Mouse (Mus musculus): ENCODE data around the gene Ifnar2. TPM values are rescaled to one million over a fixed set of nuclear protein-coding genes. Genes with fewer than 3 reads are reported as not detected.
A peak's percentile ranks its signal among the peaks of the same experiment; 100 is the strongest.

Gene Ifnar2
- polyA plus RNA-seq, 1 experiment from 2014 or later = 70.9 TPM

- 64% methylated on average over 12 of the region's 12 CpGs for WGBS
- no peak overlapping the region for H3K4me3 ChIP-seq (ENCODE audit: low read depth, low read length)
- ATAC-seq (replicated peaks; ENCODE audit: low FRiP score) = no peak
- H3K27me3 ChIP-seq (replicated peaks; ENCODE audit: control insufficient read depth, insufficient read depth, low read length) = no peaks in the 10 kb centered on the region
- no peak overlapping the region for H3K4me2 ChIP-seq
- no peak for DNase-seq (ENCODE audit: low spot score)
- no peak overlapping the region for H3K9ac ChIP-seq (ENCODE audit: low read depth, low read length)
- H3K27ac ChIP-seq (ENCODE audit: low read depth, low read length) = peak overlapping the region; percentile 20
- H3K36me3 ChIP-seq (ENCODE audit: control insufficient read depth, insufficient read depth, low read length) = no peaks in the 10 kb centered on the region
- H3K9me3 ChIP-seq (ENCODE audit: control insufficient read depth, low read length) = no peaks in the 10 kb centered on the region
- H3K4me1 ChIP-seq (replicated peaks; ENCODE audit: control insufficient read depth, insufficient read depth, low read length) = peaks cover 21% of the 10 kb centered on the region
These were observed 9.8 kb upstream of the Ifnar2 start for GRCm38 (mm10) chr16:91362616-91363272.

- Histone ChIP-seq H3K27me3 (replicated peaks; ENCODE audit: control insufficient read depth, insufficient read depth, low read length) (no peaks in the 10 kb centered on the region), H3K4me1 (replicated peaks; ENCODE audit: control insufficient read depth, insufficient read depth, low read length) (peaks cover 21% of the 10 kb centered on the region), H3K9ac (ENCODE audit: low read depth, low read length) (no peak overlapping the region), H3K27ac (ENCODE audit: low read depth, low read length) (no peak overlapping the region; the same call in 1 of the 2 replicates), H3K4me2 (no peak overlapping the region), H3K36me3 (ENCODE audit: control insufficient read depth, insufficient read depth, low read length) (no peaks in the 10 kb centered on the region), H3K4me3 (ENCODE audit: low read depth, low read length) (no peak overlapping the region), H3K9me3 (ENCODE audit: control insufficient read depth, low read length) (no peaks in the 10 kb centered on the region)
- no peak for DNase-seq (ENCODE audit: low spot score)
- ATAC-seq (replicated peaks; ENCODE audit: low FRiP score) = no peak
- WGBS = 42% methylated on average over 3 of the region's 3 CpGs
These were observed 9.1 kb upstream of the Ifnar2 start for GRCm38 (mm10) chr16:91363483-91363882.

GRCm38 (mm10) chr16:91366567-91366966, 6.0 kb upstream of the Ifnar2 start:
- no peak overlapping the region for H3K9ac ChIP-seq (ENCODE audit: low read depth, low read length)
- no peaks in the 10 kb centered on the region for H3K36me3 ChIP-seq (ENCODE audit: control insufficient read depth, insufficient read depth, low read length)
- H3K4me1 ChIP-seq (replicated peaks; ENCODE audit: control insufficient read depth, insufficient read depth, low read length) = peaks cover 11% of the 10 kb centered on the region
- H3K4me3 ChIP-seq (ENCODE audit: low read depth, low read length) = no peak overlapping the region
- no peak for ATAC-seq (replicated peaks; ENCODE audit: low FRiP score)
- H3K4me2 ChIP-seq = no peak overlapping the region
- no peak for DNase-seq (ENCODE audit: low spot score)
- H3K27me3 ChIP-seq (replicated peaks; ENCODE audit: control insufficient read depth, insufficient read depth, low read length) = no peaks in the 10 kb centered on the region
- peak overlapping the region; percentile 62; the same call in 1 of the 2 replicates for H3K27ac ChIP-seq (ENCODE audit: low read depth, low read length)
- no peaks in the 10 kb centered on the region for H3K9me3 ChIP-seq (ENCODE audit: control insufficient read depth, low read length)

- no peaks in the 10 kb centered on the region for H3K36me3 ChIP-seq (ENCODE audit: control insufficient read depth, insufficient read depth, low read length)
- H3K27me3 ChIP-seq (replicated peaks; ENCODE audit: control insufficient read depth, insufficient read depth, low read length) = no peaks in the 10 kb centered on the region
- peak overlapping the region; percentile 62; the same call in 1 of the 2 replicates for H3K27ac ChIP-seq (ENCODE audit: low read depth, low read length)
- H3K9ac ChIP-seq (ENCODE audit: low read depth, low read length) = no peak overlapping the region
- peaks cover 11% of the 10 kb centered on the region for H3K4me1 ChIP-seq (replicated peaks; ENCODE audit: control insufficient read depth, insufficient read depth, low read length)
- DNase-seq (ENCODE audit: low spot score) (no peak), ATAC-seq (replicated peaks; ENCODE audit: low FRiP score) (no peak)
- WGBS = 55% methylated on average over 2 of the region's 2 CpGs
- H3K4me3 ChIP-seq (ENCODE audit: low read depth, low read length) = no peak overlapping the region
- H3K4me2 ChIP-seq = no peak overlapping the region
- no peaks in the 10 kb centered on the region for H3K9me3 ChIP-seq (ENCODE audit: control insufficient read depth, low read length)
These were observed 5.5 kb upstream of the Ifnar2 start for GRCm38 (mm10) chr16:91367066-91367465.

GRCm38 (mm10) chr16:91373473-91374252, 1.1 kb downstream of the Ifnar2 start:
- ATAC-seq (replicated peaks; ENCODE audit: low FRiP score) = no peak
- peak overlapping the region; percentile 91 for H3K4me2 ChIP-seq
- DNase-seq (ENCODE audit: low spot score) = no peak
- H3K36me3 ChIP-seq (ENCODE audit: control insufficient read depth, insufficient read depth, low read length) = peaks cover 2% of the 10 kb centered on the region
- 29% methylated on average over 13 of the region's 13 CpGs for WGBS
- peaks cover 16% of the 10 kb centered on the region for H3K4me1 ChIP-seq (replicated peaks; ENCODE audit: control insufficient read depth, insufficient read depth, low read length)
- no peaks in the 10 kb centered on the region for H3K9me3 ChIP-seq (ENCODE audit: control insufficient read depth, low read length)
- no peaks in the 10 kb centered on the region for H3K27me3 ChIP-seq (replicated peaks; ENCODE audit: control insufficient read depth, insufficient read depth, low read length)
- H3K4me3 ChIP-seq (ENCODE audit: low read depth, low read length) = peak overlapping the region; percentile 96
- peak overlapping the region; percentile 98 for H3K27ac ChIP-seq (ENCODE audit: low read depth, low read length)
- peak overlapping the region; percentile 98 for H3K9ac ChIP-seq (ENCODE audit: low read depth, low read length)

GRCm38 (mm10) chr16:91374253-91374634, 1.7 kb downstream of the Ifnar2 start:
- ATAC-seq (replicated peaks; ENCODE audit: low FRiP score) = no peak
- WGBS = 53% methylated on average over 3 of the region's 3 CpGs
- H3K4me1 ChIP-seq (replicated peaks; ENCODE audit: control insufficient read depth, insufficient read depth, low read length) = peaks cover 22% of the 10 kb centered on the region

GRCm38 (mm10) chr16:91376701-91377100, 4.1 kb downstream of the Ifnar2 start:
- Histone ChIP-seq H3K4me3 (ENCODE audit: low read depth, low read length) (no peak overlapping the region), H3K9ac (ENCODE audit: low read depth, low read length) (no peak overlapping the region), H3K27ac (ENCODE audit: low read depth, low read length) (no peak overlapping the region), H3K36me3 (ENCODE audit: control insufficient read depth, insufficient read depth, low read length) (peaks cover 3% of the 10 kb centered on the region), H3K4me2 (no peak overlapping the region), H3K27me3 (replicated peaks; ENCODE audit: control insufficient read depth, insufficient read depth, low read length) (no peaks in the 10 kb centered on the region), H3K9me3 (ENCODE audit: control insufficient read depth, low read length) (no peaks in the 10 kb centered on the region), H3K4me1 (replicated peaks; ENCODE audit: control insufficient read depth, insufficient read depth, low read length) (peaks cover 32% of the 10 kb centered on the region)
- no peak for ATAC-seq (replicated peaks; ENCODE audit: low FRiP score)
- 94% methylated on average over 10 of the region's 10 CpGs for WGBS
- DNase-seq (ENCODE audit: low spot score) = no peak

More at GRCm38 (mm10) chr16:91374253-91374634, 1.7 kb downstream of the Ifnar2 start:
- Histone ChIP-seq H3K4me3 (ENCODE audit: low read depth, low read length) (peak overlapping the region; percentile 96), H3K9me3 (ENCODE audit: control insufficient read depth, low read length) (no peaks in the 10 kb centered on the region), H3K4me2 (peak overlapping the region; percentile 91), H3K9ac (ENCODE audit: low read depth, low read length) (peak overlapping the region; percentile 98), H3K27ac (ENCODE audit: low read depth, low read length) (no peak overlapping the region), H3K36me3 (ENCODE audit: control insufficient read depth, insufficient read depth, low read length) (peaks cover 2% of the 10 kb centered on the region), H3K27me3 (replicated peaks; ENCODE audit: control insufficient read depth, insufficient read depth, low read length) (no peaks in the 10 kb centered on the region)
- DNase-seq (ENCODE audit: low spot score) = no peak

- 68% methylated on average over 17 of the region's 17 CpGs for WGBS
- Histone ChIP-seq H3K4me1 (replicated peaks; ENCODE audit: control insufficient read depth, insufficient read depth, low read length) (peaks cover 32% of the 10 kb centered on the region), H3K27ac (ENCODE audit: low read depth, low read length) (0 out of 2 replicates have a peak overlapping the region, but pooled peaks have one; percentile 17), H3K36me3 (ENCODE audit: control insufficient read depth, insufficient read depth, low read length) (peaks cover 10% of the 10 kb centered on the region), H3K9me3 (ENCODE audit: control insufficient read depth, low read length) (no peaks in the 10 kb centered on the region), H3K9ac (ENCODE audit: low read depth, low read length) (no peak overlapping the region), H3K27me3 (replicated peaks; ENCODE audit: control insufficient read depth, insufficient read depth, low read length) (no peaks in the 10 kb centered on the region), H3K4me3 (ENCODE audit: low read depth, low read length) (no peak overlapping the region), H3K4me2 (no peak overlapping the region)
- DNase-seq (ENCODE audit: low spot score) (no peak), ATAC-seq (replicated peaks; ENCODE audit: low FRiP score) (no peak)
These were observed 5.9 kb downstream of the Ifnar2 start for GRCm38 (mm10) chr16:91378431-91378986.

Measured in liver, embryonic 11.5 days (tissue).